Mouse (Mus musculus) megakaryocyte, embryonic 14.5 days (primary cell): Measurements from ENCODE around the gene Tuba1c.

ENCODE experiments used
- FLI1 ChIP-seq: IDR thresholded peaks from 2 replicates; pipeline ENCODE4 v1.6.1; 2012; ENCODE audit warnings: low read length, inconsistent platforms, mixed read lengths
- GATA1 ChIP-seq: IDR thresholded peaks from 3 replicates; pipeline ENCODE4 v1.6.1; 2012; ENCODE audit warnings: mixed read lengths, low read length, inconsistent platforms, borderline replicate concordance

- TF ChIP-seq GATA1 (no peak), FLI1 (no peak)
Observed at GRCm38 (mm10) chr15:99028874-99029458, 725 bp upstream of the Tuba1c start.
